21 mouse cellular contexts compared by ENCODE assay signal in the genomic region with DNA sequence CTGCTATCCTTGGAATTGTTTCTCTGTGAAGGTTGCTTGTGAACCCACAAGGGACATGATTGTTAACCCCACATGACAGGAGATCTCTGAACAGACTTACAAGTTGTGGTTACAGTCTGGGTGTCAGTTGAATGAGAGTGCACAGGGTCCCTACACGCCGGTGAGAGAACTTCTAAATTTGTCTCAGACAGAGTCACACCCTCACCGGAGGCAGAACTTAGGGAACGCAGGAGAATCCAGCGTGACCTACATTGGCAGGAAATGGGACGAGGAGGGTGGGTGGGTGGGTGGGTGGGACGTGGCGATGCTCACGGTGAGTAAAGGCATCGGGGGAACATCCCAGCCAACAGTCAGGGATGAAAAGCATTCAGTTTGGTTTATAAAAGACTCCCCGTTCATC.
A peak's percentile ranks its signal among the peaks of the same experiment; 100 is the strongest.
DNase-seq lines count a peak whose midpoint lies in the region; ATAC-seq and TF ChIP-seq lines count a peak whose summit lies in the region.
"Had no signal": no experiment of that assay in that cellular context is flagged by ENCODE, and none has a peak within 500 bp of the region (broad histone marks: within the 10 kb centered on the region; RNA-seq: fewer than 3 reads in every experiment).

No protein-coding gene starts in this region.

- DNase-seq in brain, adult 2 months (ENCODE audit: low read depth, low spot score) = peak; percentile 55
- no peak for DNase-seq in cerebellum, postnatal 14 days
- no peak for DNase-seq in midbrain, postnatal 0 days (ENCODE audit: low spot score)
- DNase-seq: adrenal gland, adult 8-10 months; adrenal gland, postnatal 36 days; cerebellum, adult 11 months; cerebellum, adult 8-10 months; cerebellum, postnatal 25 days; gastrocnemius, postnatal 14 days; heart, adult 2 months; heart, postnatal 14 days had no signal

- no peak for ATAC-seq in intestine, embryonic 16.5 days
- no peak for ATAC-seq in intestine, embryonic 15.5 days
- ATAC-seq in megakaryocyte, adult 5-6 weeks (ENCODE audit: poor library complexity, severe bottlenecking) = no peak
- ATAC-seq in midbrain, postnatal 0 days (ENCODE audit: low FRiP score) = no peak
- ATAC-seq: forebrain, embryonic 15.5 days had no signal

- H3K9me3 ChIP-seq in intestine, embryonic 16.5 days (ENCODE audit: control insufficient read depth, low read length) = no peaks in the 10 kb centered on the region
- H3K9me3 ChIP-seq in intestine, embryonic 15.5 days = no peaks in the 10 kb centered on the region
- H3K9me3 ChIP-seq in megakaryocyte, embryonic 14.5 days = no peaks in the 10 kb centered on the region
- no peaks in the 10 kb centered on the region for H3K9me3 ChIP-seq in midbrain, postnatal 0 days (ENCODE audit: low read length)
- H3K9me3 ChIP-seq: embryonic facial prominence, embryonic 12.5 days; forebrain, embryonic 15.5 days; heart, embryonic 15.5 days; hindbrain, embryonic 13.5 days had no signal

- no peak overlapping the region for H3K9ac ChIP-seq in intestine, embryonic 16.5 days (ENCODE audit: low read depth, low read length)
- H3K9ac ChIP-seq in intestine, embryonic 15.5 days = no peak overlapping the region
- no peak overlapping the region for H3K9ac ChIP-seq in midbrain, postnatal 0 days (replicated peaks; ENCODE audit: low read length, poor library complexity, severe bottlenecking)
- H3K9ac ChIP-seq: forebrain, embryonic 15.5 days; heart, embryonic 15.5 days; hindbrain, embryonic 13.5 days had no signal

- no peak overlapping the region for H3K4me2 ChIP-seq in intestine, embryonic 16.5 days (ENCODE audit: low read depth, low read length)
- no peak overlapping the region for H3K4me2 ChIP-seq in intestine, embryonic 15.5 days (replicated peaks)
- H3K4me2 ChIP-seq in midbrain, postnatal 0 days (ENCODE audit: low read depth, low read length, poor library complexity, severe bottlenecking) = no peak overlapping the region
- H3K4me2 ChIP-seq: embryonic facial prominence, embryonic 12.5 days; forebrain, embryonic 15.5 days; heart, embryonic 11.5 days; heart, embryonic 15.5 days; hindbrain, embryonic 13.5 days had no signal

- 58% methylated on average over 11 of the region's 11 CpGs for WGBS in intestine, embryonic 16.5 days
- 72% methylated on average over 11 of the region's 11 CpGs for WGBS in intestine, embryonic 15.5 days
- 73% methylated on average over 11 of the region's 11 CpGs for WGBS in midbrain, postnatal 0 days

- no peak for TF ChIP-seq CTCF in midbrain, postnatal 0 days (IDR thresholded peaks at IDR 0.05)

- H3K27me3 ChIP-seq in intestine, embryonic 16.5 days (replicated peaks; ENCODE audit: control insufficient read depth, insufficient read depth, low read length) = no peaks in the 10 kb centered on the region
- no peaks in the 10 kb centered on the region for H3K27me3 ChIP-seq in intestine, embryonic 15.5 days (replicated peaks)
- H3K27me3 ChIP-seq in megakaryocyte, embryonic 14.5 days (replicated peaks) = no peaks in the 10 kb centered on the region
- no peaks in the 10 kb centered on the region for H3K27me3 ChIP-seq in midbrain, postnatal 0 days (ENCODE audit: insufficient read depth, low read length)
- H3K27me3 ChIP-seq: CH12.LX; embryonic facial prominence, embryonic 12.5 days; forebrain, embryonic 15.5 days; heart, embryonic 15.5 days; hindbrain, embryonic 13.5 days had no signal

- no peak overlapping the region for H3K4me3 ChIP-seq in intestine, embryonic 16.5 days (ENCODE audit: low read length)
- no peak overlapping the region for H3K4me3 ChIP-seq in intestine, embryonic 15.5 days (replicated peaks)
- peak overlapping the region; percentile 46 for H3K4me3 ChIP-seq in megakaryocyte, embryonic 14.5 days (replicated peaks)
- H3K4me3 ChIP-seq in midbrain, postnatal 0 days (ENCODE audit: low read depth, low read length) = no peak overlapping the region
- H3K4me3 ChIP-seq: embryonic facial prominence, embryonic 12.5 days; forebrain, embryonic 15.5 days; heart, adult 2 months; heart, embryonic 15.5 days; hindbrain, embryonic 13.5 days had no signal

- no peaks in the 10 kb centered on the region for H3K36me3 ChIP-seq in intestine, embryonic 16.5 days (ENCODE audit: control insufficient read depth, insufficient read depth, low read length)
- no peaks in the 10 kb centered on the region for H3K36me3 ChIP-seq in intestine, embryonic 15.5 days
- H3K36me3 ChIP-seq in megakaryocyte, embryonic 14.5 days (replicated peaks; ENCODE audit: low read length) = peaks cover 58% of the 10 kb centered on the region
- H3K36me3 ChIP-seq in midbrain, postnatal 0 days (ENCODE audit: insufficient read depth, low read length) = no peaks in the 10 kb centered on the region
- H3K36me3 ChIP-seq: forebrain, embryonic 15.5 days; heart, embryonic 15.5 days; hindbrain, embryonic 13.5 days had no signal

- peaks cover 84% of the 10 kb centered on the region for H3K4me1 ChIP-seq in intestine, embryonic 16.5 days (ENCODE audit: control insufficient read depth, insufficient read depth, low read length)
- H3K4me1 ChIP-seq in intestine, embryonic 15.5 days (replicated peaks) = peaks cover 55% of the 10 kb centered on the region
- H3K4me1 ChIP-seq in megakaryocyte, embryonic 14.5 days = peaks cover 100% of the 10 kb centered on the region
- peaks cover 11% of the 10 kb centered on the region for H3K4me1 ChIP-seq in midbrain, postnatal 0 days (ENCODE audit: insufficient read depth, low read length)

- peak overlapping the region; percentile 48; the same call in 1 of the 2 replicates for H3K27ac ChIP-seq in intestine, embryonic 16.5 days (ENCODE audit: low read length)
- no peak overlapping the region for H3K27ac ChIP-seq in intestine, embryonic 15.5 days
- no peak overlapping the region for H3K27ac ChIP-seq in midbrain, postnatal 0 days (ENCODE audit: low read depth, low read length)
- H3K27ac ChIP-seq: embryonic facial prominence, embryonic 12.5 days; forebrain, embryonic 15.5 days; heart, adult 2 months; heart, embryonic 15.5 days; hindbrain, embryonic 13.5 days had no signal
